Mouse (Mus musculus) bone marrow macrophage, adult 2 months (primary cell): ENCODE measurements at regions not wholly inside any gene's neighbourhood (a gene's known extent, or its start where the extent isn't known, plus 50 kb on each side); places are given as distances from the start of the nearest gene placed in this dataset.

ENCODE experiments used
- CTCF ChIP-seq: IDR thresholded peaks from 2 replicates; pipeline ENCODE4 v1.5.1; 2012; ENCODE audit warnings: low read depth, mild to moderate bottlenecking, low read length, moderate library complexity
- POLR2A ChIP-seq: IDR thresholded peaks from 2 replicates; pipeline ENCODE4 v1.6.1; 2012; ENCODE audit warnings: mild to moderate bottlenecking, low read depth, low read length, borderline replicate concordance

DNA sequence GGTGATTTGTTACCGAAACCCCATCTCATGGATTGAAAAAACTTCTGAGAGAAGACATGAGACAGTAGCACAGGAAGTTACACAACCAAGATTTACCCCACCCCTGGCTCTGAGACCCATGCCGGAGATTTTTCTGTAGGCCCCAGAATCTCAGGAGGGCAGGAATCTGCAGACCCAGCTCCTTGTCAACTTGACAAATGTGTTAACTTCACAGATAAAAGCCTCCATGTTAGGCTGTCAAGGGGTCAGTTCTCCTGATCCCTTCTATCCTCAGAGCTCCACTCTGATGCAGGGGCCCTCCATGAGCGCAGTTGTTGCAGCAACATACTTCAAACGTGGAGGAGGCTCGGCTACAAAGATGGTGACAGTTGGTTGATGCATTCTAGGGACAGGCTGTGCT lies 250.5 kb upstream of the Cited2 start:
- TF ChIP-seq CTCF = no peak
- TF ChIP-seq POLR2A = no peak
